Mouse (Mus musculus): ENCODE data around the gene Snx20. TPM values are rescaled to one million over a fixed set of nuclear protein-coding genes. Genes with fewer than 3 reads are reported as not detected.

Gene Snx20
- total and polyA plus RNA-seq, 3 experiments, result 69.1 to 117 (median 93.1) TPM

DNA sequence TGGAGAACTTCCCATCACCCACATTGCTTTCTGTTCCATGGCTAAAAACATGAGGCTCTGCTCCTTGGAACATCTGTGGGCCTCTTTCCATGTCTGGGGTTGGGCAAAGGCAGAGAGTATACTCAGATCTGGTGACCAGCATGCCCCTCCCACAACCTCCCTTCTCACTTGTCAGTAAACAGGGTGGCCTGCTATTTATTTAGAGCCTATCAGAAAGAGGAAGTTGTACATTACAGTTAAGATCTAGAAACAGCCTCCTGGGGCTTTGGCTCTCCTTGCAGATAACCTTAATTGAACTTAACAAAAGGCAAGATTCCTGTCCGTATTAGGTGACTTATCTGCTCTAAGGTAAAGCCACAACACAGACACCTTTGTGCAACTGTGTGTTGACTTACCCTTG, 30.5 kb upstream of the Snx20 start:
- Histone ChIP-seq H3K9ac (ENCODE audit: insufficient read depth, low read depth) (0 out of 2 replicates have a peak overlapping the region, but pooled peaks have one; percentile 30), H3K4me3 (replicated peaks in 1 of 3; ENCODE audit: low read depth in 2 of 3, low read length in 2 of 3, poor library complexity in 1 of 3) (no peak overlapping the region), H3K4me1 (ENCODE audit: control insufficient read depth in 1 of 2, insufficient read depth in 2 of 2) (peaks cover 54 to 95% of the 10 kb centered on the region in 2 experiments), H3K36me3 (replicated peaks in 1 of 2; ENCODE audit: control insufficient read depth in 1 of 2, insufficient read depth in 1 of 2, low read length in 1 of 2) (peaks cover 40 to 64% of the 10 kb centered on the region in 2 experiments), H3K27ac (ENCODE audit: insufficient read depth, low read depth) (peak overlapping the region; percentile 56; the same call in 1 of the 2 replicates), H3K9me3 (replicated peaks; ENCODE audit: low read length) (no peaks in the 10 kb centered on the region), H3K27me3 (replicated peaks) (no peaks in the 10 kb centered on the region), H3K79me2 (replicated peaks; ENCODE audit: control insufficient read depth, extremely low read depth, insufficient read depth, poor library complexity, severe bottlenecking) (peaks cover 24% of the 10 kb centered on the region), H3K4me2 (ENCODE audit: insufficient read depth, low read depth, poor library complexity, severe bottlenecking) (no peak overlapping the region)
- peak; percentile 79 for DNase-seq (ENCODE audit: extremely low read depth)
- dilution Hi-C loops (cut with MboI; ENCODE audit: extremely low pct_ligation_motif_present, extremely low pct_unique_long_range_greater_than_20kb, low sequenced_read_pairs) (no loop called here), in situ Hi-C loops (cut with MboI; ENCODE audit: low pct_ligation_motif_present, low pct_unique_long_range_greater_than_20kb, low sequenced_read_pairs) (no loop called here)
- peak; percentile 52 for TF ChIP-seq IRF4 (IDR thresholded peaks at IDR 0.05; ENCODE audit: low read depth, low read length)
- TF ChIP-seq EP300 (IDR thresholded peaks at IDR 0.05; ENCODE audit: low read length), result peak; percentile 52; the same call in 1 of the 2 replicates
- no peak for TF ChIP-seq PAX5 (IDR thresholded peaks at IDR 0.05; ENCODE audit: low read length)
- TF ChIP-seq POLR2A (IDR thresholded peaks at IDR 0.05; ENCODE audit: low read depth, low read length), result no peak
- peak; percentile 55; the same call in 1 of the 2 replicates for TF ChIP-seq MEF2A (IDR thresholded peaks at IDR 0.05; ENCODE audit: borderline replicate concordance, low read depth, low read length)
- TF ChIP-seq BHLHE40 (IDR thresholded peaks at IDR 0.05; ENCODE audit: low read depth, low read length), result peak; percentile 61
- TF ChIP-seq MAZ (IDR thresholded peaks at IDR 0.05; ENCODE audit: low read depth, low read length), result 0 out of 2 replicates have a peak, but pooled peaks have one; percentile 26
- TF ChIP-seq ETS1 (conservative IDR thresholded peaks at IDR 0.05; ENCODE audit: low read depth, low read length), result no peak
- 0 out of 2 replicates have a peak, but pooled peaks have one; percentile 25 for TF ChIP-seq TCF12 (IDR thresholded peaks at IDR 0.05; ENCODE audit: low read depth, low read length)
- 0 out of 2 replicates have a peak, but pooled peaks have one; percentile 4 for TF ChIP-seq SMC3 (IDR thresholded peaks at IDR 0.05; ENCODE audit: low read depth, low read length)

- H3K4me2 ChIP-seq (ENCODE audit: insufficient read depth, low read depth, poor library complexity, severe bottlenecking), result no peak overlapping the region
- H3K79me2 ChIP-seq (replicated peaks; ENCODE audit: control insufficient read depth, extremely low read depth, insufficient read depth, poor library complexity, severe bottlenecking), result peaks cover 24% of the 10 kb centered on the region
- no peak for TF ChIP-seq GABPA (IDR thresholded peaks at IDR 0.05; ENCODE audit: insufficient replicate concordance, low read depth, low read length)
- no peak for TF ChIP-seq MEF2A (IDR thresholded peaks at IDR 0.05; ENCODE audit: borderline replicate concordance, low read depth, low read length)
- no peak for TF ChIP-seq ZC3H11A (IDR thresholded peaks at IDR 0.05; ENCODE audit: low read depth, low read length)
- TF ChIP-seq ETS1 (conservative IDR thresholded peaks at IDR 0.05; ENCODE audit: low read depth, low read length), result no peak
- TF ChIP-seq MYC (IDR thresholded peaks at IDR 0.05; ENCODE audit: low read depth, low read length), result no peak
- no peak for TF ChIP-seq POLR2AphosphoS2 (IDR thresholded peaks at IDR 0.05; ENCODE audit: low read depth, low read length)
- no peak for TF ChIP-seq SIN3A (IDR thresholded peaks at IDR 0.05; ENCODE audit: low read length)
- no peak for TF ChIP-seq SMC3 (IDR thresholded peaks at IDR 0.05; ENCODE audit: low read depth, low read length)
- no peak for TF ChIP-seq NRF1 (IDR thresholded peaks at IDR 0.05; ENCODE audit: low read depth, low read length)
- no peak for TF ChIP-seq ZMIZ1 (IDR thresholded peaks at IDR 0.05; ENCODE audit: low read depth, low read length)
- TF ChIP-seq CTCF (conservative IDR thresholded peaks at IDR 0.05 in 1 of 2, IDR thresholded peaks at IDR 0.05 in 1 of 2; ENCODE audit: low read depth in 2 of 2, low read length in 2 of 2), result no peak
- no peak for TF ChIP-seq TBP (conservative IDR thresholded peaks at IDR 0.05; ENCODE audit: low read depth, low read length)
- no peak for TF ChIP-seq EP300 (IDR thresholded peaks at IDR 0.05; ENCODE audit: low read length)
- no peak for TF ChIP-seq POLR2A (IDR thresholded peaks at IDR 0.05; ENCODE audit: low read depth, low read length)
- TF ChIP-seq TCF12 (IDR thresholded peaks at IDR 0.05; ENCODE audit: low read depth, low read length), result no peak
- DNase-seq (ENCODE audit: extremely low read depth), result no peak
- H3K9me3 ChIP-seq (replicated peaks; ENCODE audit: low read length), result no peaks in the 10 kb centered on the region
- no peaks in the 10 kb centered on the region for H3K27me3 ChIP-seq (replicated peaks)
- no peak overlapping the region for H3K9ac ChIP-seq (ENCODE audit: insufficient read depth, low read depth)
- H3K27ac ChIP-seq (ENCODE audit: insufficient read depth, low read depth), result peak overlapping the region; percentile 16; the same call in 1 of the 2 replicates
- peaks cover 53 to 95% of the 10 kb centered on the region in 2 experiments for H3K4me1 ChIP-seq (ENCODE audit: control insufficient read depth in 1 of 2, insufficient read depth in 2 of 2)
- H3K4me3 ChIP-seq (replicated peaks in 1 of 3; ENCODE audit: low read depth in 2 of 3, low read length in 2 of 3, poor library complexity in 1 of 3), result no peak overlapping the region
- peaks cover 41 to 63% of the 10 kb centered on the region in 2 experiments for H3K36me3 ChIP-seq (replicated peaks in 1 of 2; ENCODE audit: control insufficient read depth in 1 of 2, insufficient read depth in 1 of 2, low read length in 1 of 2)
- in situ Hi-C loops (cut with MboI; ENCODE audit: low pct_ligation_motif_present, low pct_unique_long_range_greater_than_20kb, low sequenced_read_pairs) (no loop called here), dilution Hi-C loops (cut with MboI; ENCODE audit: extremely low pct_ligation_motif_present, extremely low pct_unique_long_range_greater_than_20kb, low sequenced_read_pairs) (no loop called here)
These were observed 29.0 kb upstream of the Snx20 start for GRCm38 (mm10) chr8:88664947-88665346.
